Mouse (Mus musculus): ENCODE measurements around the gene Osbpl3. TPM values are rescaled to one million over a fixed set of nuclear protein-coding genes. Genes with fewer than 3 reads are reported as not detected.

Gene Osbpl3
- polyA plus RNA-seq, 1 experiment = 9.6 TPM

GRCm38 (mm10) chr6:50486035-50486902 is 30.3 kb upstream of the Osbpl3 start:
- H3K4me1 ChIP-seq (ENCODE audit: control insufficient read depth, insufficient read depth, low read length) = peaks cover 3% of the 10 kb centered on the region; the same call in 1 of the 2 replicates
- 62% methylated on average over 11 of the region's 11 CpGs for WGBS
- no peak overlapping the region for H3K27ac ChIP-seq (ENCODE audit: insufficient read depth, low read length)
- peak in 1 of 2 experiments; percentile 6 for DNase-seq
- H3K4me3 ChIP-seq (replicated peaks; ENCODE audit: insufficient read depth, low read depth, low read length) = no peak overlapping the region
- no peaks in the 10 kb centered on the region for H3K27me3 ChIP-seq (ENCODE audit: control insufficient read depth, insufficient read depth, low read length)
- TF ChIP-seq CTCF (IDR thresholded peaks at IDR 0.05; ENCODE audit: borderline replicate concordance, insufficient read depth, low read depth, low read length) = no peak
- TF ChIP-seq POLR2A (IDR thresholded peaks at IDR 0.05; ENCODE audit: borderline replicate concordance, insufficient read depth, low read length) = no peak

- Histone ChIP-seq H3K27ac (ENCODE audit: insufficient read depth, low read length) (no peak overlapping the region), H3K4me1 (ENCODE audit: control insufficient read depth, insufficient read depth, low read length) (peaks cover 3% of the 10 kb centered on the region; the same call in 1 of the 2 replicates), H3K4me3 (replicated peaks; ENCODE audit: insufficient read depth, low read depth, low read length) (no peak overlapping the region), H3K27me3 (ENCODE audit: control insufficient read depth, insufficient read depth, low read length) (no peaks in the 10 kb centered on the region)
- no peak for DNase-seq
- TF ChIP-seq CTCF (IDR thresholded peaks at IDR 0.05; ENCODE audit: borderline replicate concordance, insufficient read depth, low read depth, low read length) (no peak), POLR2A (IDR thresholded peaks at IDR 0.05; ENCODE audit: borderline replicate concordance, insufficient read depth, low read length) (no peak)
- WGBS = 62% methylated on average over 3 of the region's 3 CpGs
These were observed 27.4 kb upstream of the Osbpl3 start for GRCm38 (mm10) chr6:50483426-50483825.

GRCm38 (mm10) chr6:50481460-50481859 is 25.5 kb upstream of the Osbpl3 start:
- no peak for DNase-seq
- Histone ChIP-seq H3K27ac (ENCODE audit: insufficient read depth, low read length) (no peak overlapping the region), H3K4me1 (ENCODE audit: control insufficient read depth, insufficient read depth, low read length) (peaks cover 3% of the 10 kb centered on the region; the same call in 1 of the 2 replicates), H3K4me3 (replicated peaks; ENCODE audit: insufficient read depth, low read depth, low read length) (no peak overlapping the region), H3K27me3 (ENCODE audit: control insufficient read depth, insufficient read depth, low read length) (no peaks in the 10 kb centered on the region)
- 85% methylated on average over 5 of the region's 5 CpGs for WGBS
- no peak for TF ChIP-seq CTCF (IDR thresholded peaks at IDR 0.05; ENCODE audit: borderline replicate concordance, insufficient read depth, low read depth, low read length)
- TF ChIP-seq POLR2A (IDR thresholded peaks at IDR 0.05; ENCODE audit: borderline replicate concordance, insufficient read depth, low read length) = no peak

- no peak overlapping the region for H3K27ac ChIP-seq (ENCODE audit: insufficient read depth, low read length)
- 80% methylated on average over 3 of the region's 3 CpGs for WGBS
- H3K4me1 ChIP-seq (ENCODE audit: control insufficient read depth, insufficient read depth, low read length) = no peaks in the 10 kb centered on the region
- no peak for DNase-seq
- no peak overlapping the region for H3K4me3 ChIP-seq (replicated peaks; ENCODE audit: insufficient read depth, low read depth, low read length)
- TF ChIP-seq CTCF (IDR thresholded peaks at IDR 0.05; ENCODE audit: borderline replicate concordance, insufficient read depth, low read depth, low read length) = no peak
- TF ChIP-seq POLR2A (IDR thresholded peaks at IDR 0.05; ENCODE audit: borderline replicate concordance, insufficient read depth, low read length) = no peak
- no peaks in the 10 kb centered on the region for H3K27me3 ChIP-seq (ENCODE audit: control insufficient read depth, insufficient read depth, low read length)
These were observed 10.4 kb upstream of the Osbpl3 start for GRCm38 (mm10) chr6:50466451-50466850.

GRCm38 (mm10) chr6:50464690-50465485 is 8.9 kb upstream of the Osbpl3 start:
- WGBS = 80% methylated on average over 9 of the region's 9 CpGs
- no peaks in the 10 kb centered on the region for H3K4me1 ChIP-seq (ENCODE audit: control insufficient read depth, insufficient read depth, low read length)
- no peak overlapping the region for H3K27ac ChIP-seq (ENCODE audit: insufficient read depth, low read length)
- no peak overlapping the region for H3K4me3 ChIP-seq (replicated peaks; ENCODE audit: insufficient read depth, low read depth, low read length)
- H3K27me3 ChIP-seq (ENCODE audit: control insufficient read depth, insufficient read depth, low read length) = no peaks in the 10 kb centered on the region
- no peak for DNase-seq
- TF ChIP-seq POLR2A (IDR thresholded peaks at IDR 0.05; ENCODE audit: borderline replicate concordance, insufficient read depth, low read length) (no peak), CTCF (IDR thresholded peaks at IDR 0.05; ENCODE audit: borderline replicate concordance, insufficient read depth, low read depth, low read length) (no peak)

- Histone ChIP-seq H3K4me3 (replicated peaks; ENCODE audit: insufficient read depth, low read depth, low read length) (no peak overlapping the region), H3K27ac (ENCODE audit: insufficient read depth, low read length) (no peak overlapping the region), H3K27me3 (ENCODE audit: control insufficient read depth, insufficient read depth, low read length) (no peaks in the 10 kb centered on the region), H3K4me1 (ENCODE audit: control insufficient read depth, insufficient read depth, low read length) (0 out of 2 replicates have a peak, but pooled peaks cover 3% of the 10 kb centered on the region)
- DNase-seq = no peak
- TF ChIP-seq CTCF (IDR thresholded peaks at IDR 0.05; ENCODE audit: borderline replicate concordance, insufficient read depth, low read depth, low read length) = no peak
- TF ChIP-seq POLR2A (IDR thresholded peaks at IDR 0.05; ENCODE audit: borderline replicate concordance, insufficient read depth, low read length) = no peak
- 95% methylated on average over 4 of the region's 4 CpGs for WGBS
These were observed 6.0 kb upstream of the Osbpl3 start for GRCm38 (mm10) chr6:50462026-50462425.

- Histone ChIP-seq H3K4me3 (replicated peaks; ENCODE audit: insufficient read depth, low read depth, low read length) (no peak overlapping the region), H3K27ac (ENCODE audit: insufficient read depth, low read length) (no peak overlapping the region), H3K27me3 (ENCODE audit: control insufficient read depth, insufficient read depth, low read length) (no peaks in the 10 kb centered on the region), H3K4me1 (ENCODE audit: control insufficient read depth, insufficient read depth, low read length) (peaks cover 3% of the 10 kb centered on the region; the same call in 1 of the 2 replicates)
- no peak for DNase-seq
- TF ChIP-seq POLR2A (IDR thresholded peaks at IDR 0.05; ENCODE audit: borderline replicate concordance, insufficient read depth, low read length) (no peak), CTCF (IDR thresholded peaks at IDR 0.05; ENCODE audit: borderline replicate concordance, insufficient read depth, low read depth, low read length) (no peak)
- 82% methylated on average over 3 of the region's 3 CpGs for WGBS
These were observed 5.6 kb upstream of the Osbpl3 start for GRCm38 (mm10) chr6:50461585-50461984.
